Mouse (Mus musculus) urinary bladder, postnatal 0 days (tissue): ENCODE results near the gene Wfdc11. TPM values are rescaled to one million over a fixed set of nuclear protein-coding genes. Genes with fewer than 3 reads are reported as not detected.

ENCODE experiments used
- polyA plus RNA-seq: library from polyadenylated mRNA; unstranded; fragments of >200 nt; fragmentation: Nextera tagmentation; extraction: Ambion mirVana; gene quantifications from 2 replicates; pipeline ENCODE4 v1.2.1, GENCODE M21; 2015

The Wfdc11 gene
- not detected in 2 replicates for polyA plus RNA-seq

DNA sequence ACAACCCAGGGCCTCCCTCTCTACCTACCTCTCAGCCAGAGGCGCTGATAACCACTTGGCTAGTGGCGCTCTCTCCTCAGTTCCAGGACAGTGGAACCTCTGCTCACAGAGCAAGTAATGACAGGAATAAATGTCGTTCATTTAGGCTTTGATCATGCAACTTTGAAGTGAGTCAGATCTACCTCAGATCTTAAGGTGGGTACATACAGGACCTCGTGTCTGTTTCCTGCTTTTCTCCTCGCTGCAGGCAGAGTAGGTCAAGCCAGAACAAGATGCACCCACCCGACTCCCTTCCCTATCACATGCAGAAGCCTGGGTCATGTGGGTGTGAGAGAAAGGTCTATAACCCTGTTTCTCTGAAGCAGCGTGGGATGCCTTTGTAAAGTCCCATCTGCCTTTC is at the start of gene Wfdc11:
Gene Wfdc11 (minus strand): TSS at position 101 of the 400 bp plus-strand sequence.

DNA sequence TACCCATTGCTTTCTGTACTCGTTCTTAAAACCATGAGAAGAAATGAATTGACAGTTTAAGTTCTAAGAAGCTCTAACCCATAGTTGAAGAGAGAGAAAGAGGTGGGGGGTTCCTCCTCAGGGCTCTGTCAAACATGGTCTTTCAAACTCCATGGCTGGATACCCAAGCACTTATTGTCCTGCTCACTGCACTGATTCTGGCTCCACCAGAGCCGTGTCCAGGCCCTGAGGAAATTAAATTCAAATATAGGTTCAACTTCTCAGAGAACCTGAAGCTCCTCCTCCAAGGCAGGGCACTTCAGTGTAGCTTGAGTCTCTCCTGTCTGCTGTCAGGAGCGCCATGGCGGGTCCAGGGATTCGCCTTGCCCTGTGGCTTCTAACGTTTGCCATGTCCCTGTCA is 41.1 kb upstream of the Wfdc11 start, which contains the start of gene Spint5:
Gene Spint5 (plus strand): TSS at position 301 of the 400 bp plus-strand sequence.

DNA sequence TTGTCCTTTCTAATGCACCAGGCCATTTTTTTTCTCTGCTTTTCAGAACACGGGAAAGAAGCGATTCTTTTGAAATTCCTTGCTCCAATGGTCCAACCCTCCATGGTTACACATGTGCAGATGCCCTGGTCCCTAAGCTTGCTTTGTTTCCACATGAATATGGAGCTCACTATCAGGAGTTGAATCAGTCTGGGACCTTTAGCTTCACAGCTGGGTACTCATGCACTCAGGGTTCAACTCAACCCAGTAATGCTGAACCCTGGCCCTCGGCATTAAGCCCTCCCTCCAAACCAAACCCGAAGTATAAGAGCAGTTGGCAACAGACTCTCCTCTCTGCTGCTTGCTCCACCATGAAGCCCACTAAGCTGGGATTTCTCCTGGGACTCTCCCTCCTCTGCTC is 24.3 kb upstream of the Wfdc11 start, which contains the start of gene Spint4:
Gene Spint4 (plus strand): TSS at position 301 of the 400 bp plus-strand sequence.

DNA sequence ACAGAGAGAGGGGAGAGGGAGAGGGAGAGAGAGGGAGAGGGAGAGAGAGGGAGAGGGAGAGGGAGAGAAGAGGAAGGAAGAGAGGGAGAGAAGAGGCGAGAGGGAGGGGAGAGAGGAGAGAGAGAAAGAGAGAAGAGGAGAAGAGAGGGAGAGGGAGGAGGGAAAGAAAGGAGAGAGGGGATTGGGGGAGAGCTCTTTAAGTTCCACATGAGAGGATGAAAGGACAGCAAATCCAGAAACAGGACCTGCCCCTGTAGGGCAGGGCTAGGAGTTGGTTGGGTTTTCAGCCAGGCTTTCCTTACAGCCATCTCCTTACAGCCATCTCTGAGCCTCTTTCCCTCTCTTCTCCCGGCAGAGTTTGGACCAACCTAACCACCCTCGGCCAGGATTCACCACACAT is 10.9 kb upstream of the Wfdc11 start, which contains the start of gene Wfdc13:
Gene Wfdc13 (plus strand): TSS at position 301 of the 400 bp plus-strand sequence.

DNA sequence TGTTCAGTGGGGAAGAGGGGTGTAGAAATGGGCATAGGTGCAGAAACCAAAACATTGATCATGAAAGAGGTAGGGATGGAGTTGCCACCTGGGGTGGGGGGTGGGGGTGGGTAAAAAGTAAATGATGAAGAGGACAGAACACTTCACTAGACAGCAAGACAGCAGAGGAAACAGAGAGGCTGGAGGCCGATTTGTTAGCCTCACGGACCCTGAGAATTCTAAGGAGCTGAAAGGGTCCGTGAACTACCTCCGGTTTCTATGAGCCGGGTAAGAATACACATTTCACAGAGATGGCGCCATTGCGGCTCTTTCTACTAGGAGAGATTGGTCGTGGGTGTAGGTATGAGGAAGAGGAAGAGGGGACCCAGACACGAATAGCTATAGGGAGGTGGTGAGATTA is 17.4 kb downstream of the Wfdc11 start, which contains the start of gene Wfdc9:
Gene Wfdc9 (minus strand): TSS at position 101 of the 400 bp plus-strand sequence.

DNA sequence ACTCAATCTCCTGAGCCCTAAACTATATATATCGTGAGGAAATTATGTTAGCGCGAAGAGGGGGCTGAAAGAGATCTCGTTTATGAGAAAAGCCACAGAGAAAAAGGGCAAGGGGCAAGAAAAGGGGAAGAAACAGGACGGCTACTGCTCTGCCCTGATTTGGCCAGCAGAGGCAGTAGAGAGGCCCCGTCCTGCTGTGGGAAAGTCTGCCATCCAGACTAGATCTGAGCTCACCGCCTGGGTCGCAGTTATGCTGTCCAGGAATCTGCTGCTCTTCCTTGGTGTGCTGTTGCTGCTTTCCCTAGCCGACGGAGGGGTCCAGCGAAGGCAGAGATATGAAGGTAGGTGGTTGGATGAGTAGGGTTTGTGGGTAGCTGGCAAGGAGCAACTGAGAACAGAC is 18.0 kb downstream of the Wfdc11 start, which contains the start of gene Wfdc10:
Gene Wfdc10 (plus strand): TSS at position 189 of the 400 bp plus-strand sequence.

DNA sequence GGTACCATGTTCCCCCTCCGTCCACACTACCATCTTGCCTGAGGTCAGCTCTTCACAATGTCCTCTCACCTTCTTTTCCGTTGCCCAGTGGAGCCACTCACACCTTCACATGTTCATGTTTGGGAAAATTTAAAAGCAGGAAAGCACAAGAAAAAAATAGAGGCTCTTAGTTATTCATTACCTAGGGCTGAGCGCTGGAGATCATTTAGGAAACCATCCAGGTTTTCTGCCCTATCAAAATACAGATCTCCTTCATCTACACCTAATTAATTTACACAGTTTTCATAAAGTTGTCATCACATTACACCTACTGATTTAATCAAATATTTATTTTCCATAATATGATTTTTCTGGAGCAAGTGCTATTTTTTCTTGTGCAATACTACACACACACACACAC is 35.2 kb downstream of the Wfdc11 start, which contains the start of gene Wfdc16:
Gene Wfdc16 (minus strand): TSS at position 101 of the 400 bp plus-strand sequence.

DNA sequence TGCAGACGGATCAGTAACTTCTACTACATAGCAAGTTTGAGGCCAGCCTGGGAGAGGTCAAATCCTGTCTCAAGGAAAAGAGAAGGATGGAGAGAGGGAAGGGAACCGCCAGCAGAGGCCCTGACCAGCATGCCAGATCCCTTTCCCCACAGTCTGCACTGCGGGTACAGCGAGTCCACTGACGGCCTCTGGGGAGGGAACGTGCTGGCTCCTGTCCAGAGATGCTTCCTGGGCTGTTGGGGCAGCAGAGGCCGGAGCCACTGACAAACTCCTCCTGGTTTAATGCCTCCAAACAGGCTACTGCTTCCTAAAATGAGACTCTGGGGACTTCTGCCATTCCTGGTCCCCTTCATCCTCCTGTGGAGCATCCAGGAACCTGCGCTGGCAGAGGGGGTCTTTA is 60.4 kb downstream of the Wfdc11 start, which contains the start of the genes Wfdc6b and Wfdc8:
Gene Wfdc6b (plus strand): TSS at position 52 of the 400 bp plus-strand sequence.
Gene Wfdc8 (minus strand): TSS at position 156 of the 400 bp plus-strand sequence.

Other genes with a start within 250 kb of the Wfdc11 start
- 201 and 220 TPM in 2 replicates for gene Sdc4, start 230.2 kb downstream of the Wfdc11 start, polyA plus RNA-seq
- 58.1 and 67.9 TPM in 2 replicates for gene Sys1, start 217.1 kb downstream of the Wfdc11 start, polyA plus RNA-seq
- gene Gm20458, start 213.1 kb downstream of the Wfdc11 start, polyA plus RNA-seq: 31.1 and 41.5 TPM in 2 replicates
- not detected in 2 replicates for gene Trp53tg5, start 200.4 kb downstream of the Wfdc11 start, polyA plus RNA-seq
- 135 and 147 TPM in 2 replicates for gene Dbndd2, start 188.0 kb downstream of the Wfdc11 start, polyA plus RNA-seq
- gene Pigt, start 176.6 kb downstream of the Wfdc11 start, polyA plus RNA-seq: 53.3 and 56.6 TPM in 2 replicates
- 273 and 294 TPM in 2 replicates for gene Wfdc2, start 111.7 kb downstream of the Wfdc11 start, polyA plus RNA-seq
- gene Spint3, start 100.6 kb downstream of the Wfdc11 start, polyA plus RNA-seq: 1.4 and 1.5 TPM in 2 replicates
- gene Wfdc6a, start 88.6 kb downstream of the Wfdc11 start, polyA plus RNA-seq: 1.3 and 1.4 TPM in 2 replicates
- gene Eppin, start 80.5 kb downstream of the Wfdc11 start, polyA plus RNA-seq: not detected in 2 replicates
- gene Wfdc6b, start 60.6 kb downstream of the Wfdc11 start, polyA plus RNA-seq: not detected in 2 replicates
- gene Wfdc8, start 60.5 kb downstream of the Wfdc11 start, polyA plus RNA-seq: not detected in 2 replicates
- not detected in 2 replicates for gene Wfdc16, start 35.3 kb downstream of the Wfdc11 start, polyA plus RNA-seq
- gene Wfdc10, start 18.0 kb downstream of the Wfdc11 start, polyA plus RNA-seq: 3.2 and 5.3 TPM in 2 replicates
- gene Wfdc9, start 17.5 kb downstream of the Wfdc11 start, polyA plus RNA-seq: not detected in 2 replicates
- gene Wfdc13, start 11.0 kb upstream of the Wfdc11 start, polyA plus RNA-seq: 2.9 and 4.6 TPM in 2 replicates
- not detected in 2 replicates for gene Spint4, start 24.4 kb upstream of the Wfdc11 start, polyA plus RNA-seq
- gene Spint5, start 41.2 kb upstream of the Wfdc11 start, polyA plus RNA-seq: not detected in 2 replicates
- 1.6 and 1.7 TPM in 2 replicates for gene Wfdc3, start 71.8 kb upstream of the Wfdc11 start, polyA plus RNA-seq
- gene Dnttip1, start 71.9 kb upstream of the Wfdc11 start, polyA plus RNA-seq: 38.2 and 48.9 TPM in 2 replicates
- 75.7 and 102 TPM in 2 replicates for gene Ube2c, start 95.8 kb upstream of the Wfdc11 start, polyA plus RNA-seq
- gene Tnnc2, start 105.9 kb upstream of the Wfdc11 start, polyA plus RNA-seq: 383 and 450 TPM in 2 replicates
- gene Snx21, start 111.7 kb upstream of the Wfdc11 start, polyA plus RNA-seq: 26.2 and 28.0 TPM in 2 replicates
- gene Acot8, start 130.8 kb upstream of the Wfdc11 start, polyA plus RNA-seq: 16.3 and 19.9 TPM in 2 replicates
- gene Zswim3, start 131.0 kb upstream of the Wfdc11 start, polyA plus RNA-seq: 5.0 and 5.7 TPM in 2 replicates
- 11.9 and 12.0 TPM in 2 replicates for gene Zswim1, start 148.6 kb upstream of the Wfdc11 start, polyA plus RNA-seq
- 0.36 TPM in 1 of 2 replicates, not detected in the other for gene Spata25, start 154.4 kb upstream of the Wfdc11 start, polyA plus RNA-seq
- 109 and 133 TPM in 2 replicates for gene Ctsa, start 158.8 kb upstream of the Wfdc11 start, polyA plus RNA-seq
- gene Neurl2, start 159.4 kb upstream of the Wfdc11 start, polyA plus RNA-seq: 14.3 and 16.1 TPM in 2 replicates
- gene Pltp, start 183.6 kb upstream of the Wfdc11 start, polyA plus RNA-seq: 69.8 and 90.6 TPM in 2 replicates
- 53.5 and 56.6 TPM in 2 replicates for gene Pcif1, start 205.2 kb upstream of the Wfdc11 start, polyA plus RNA-seq
- 4.9 and 5.5 TPM in 2 replicates for gene Zfp335, start 237.7 kb upstream of the Wfdc11 start, polyA plus RNA-seq